Mouse (Mus musculus): Measurements from ENCODE around the gene Ankrd63. TPM values are rescaled to one million over a fixed set of nuclear protein-coding genes. Genes with fewer than 3 reads are reported as not detected.

The Ankrd63 gene
- total RNA-seq, 1 experiment, result not detected

DNA sequence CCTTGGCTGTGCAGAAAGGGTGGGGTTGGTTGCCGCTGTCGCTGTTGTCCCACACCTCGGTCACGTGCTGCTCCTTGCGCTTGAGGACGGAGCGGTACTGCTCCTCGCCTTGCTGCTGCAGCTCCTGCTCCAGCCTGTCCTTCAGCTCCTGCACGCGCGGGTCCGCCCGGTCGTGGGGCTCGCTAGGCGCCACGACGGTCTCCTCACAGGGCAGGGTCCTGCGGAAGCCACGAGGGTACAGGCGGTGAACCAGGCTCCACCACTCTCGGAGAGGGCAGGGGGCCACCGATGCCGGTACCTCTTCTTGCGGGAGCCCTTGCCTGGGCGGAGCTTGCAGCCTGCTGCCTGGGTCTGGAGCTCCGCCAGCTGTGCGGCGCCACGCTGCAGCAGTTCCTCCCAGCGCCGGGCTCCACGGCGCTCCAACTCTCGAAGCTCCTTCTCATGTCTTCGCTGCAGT is 7.3 kb upstream of the Ankrd63 start:
- no peaks in the 10 kb centered on the region for H3K4me1 ChIP-seq (ENCODE audit: control insufficient read depth in 2 of 2, insufficient read depth in 2 of 2, low read length in 2 of 2, poor library complexity in 1 of 2)
- H3K27ac ChIP-seq (ENCODE audit: insufficient read depth, low read depth, low read length, poor library complexity, severe bottlenecking), result no peak overlapping the region
- no peak for TF ChIP-seq MAFK (IDR thresholded peaks at IDR 0.05; ENCODE audit: insufficient read depth, low read depth, low read length)
- TF ChIP-seq ZC3H11A (IDR thresholded peaks at IDR 0.05; ENCODE audit: borderline replicate concordance, low read depth, low read length), result no peak
- no peak for TF ChIP-seq HCFC1 (IDR thresholded peaks at IDR 0.05; ENCODE audit: borderline replicate concordance, insufficient read depth, low read length)
- no peak for TF ChIP-seq CHD2 (IDR thresholded peaks at IDR 0.05; ENCODE audit: low read depth, low read length)
- H3K36me3 ChIP-seq (ENCODE audit: control insufficient read depth, insufficient read depth, low read length, poor library complexity, severe bottlenecking), result no peaks in the 10 kb centered on the region
- no peak for DNase-seq (ENCODE audit: low read depth, low spot score)
- no peaks in the 10 kb centered on the region for H3K9me3 ChIP-seq (ENCODE audit: control insufficient read depth, insufficient read depth, low read depth, low read length)
- in situ Hi-C loops (cut with MboI; ENCODE audit: low sequenced_read_pairs in 2 of 2, unreplicated experiment in 2 of 2), result no loop called here
- H3K4me3 ChIP-seq (ENCODE audit: insufficient read depth in 1 of 2, low read depth in 1 of 2, low read length in 2 of 2, poor library complexity in 1 of 2, severe bottlenecking in 1 of 2), result peak overlapping the region; percentile 1 to 19; a peak in 2 of 4 replicates
- no peak overlapping the region for H3K9ac ChIP-seq (ENCODE audit: insufficient read depth, low read depth, low read length, poor library complexity, severe bottlenecking)

DNA sequence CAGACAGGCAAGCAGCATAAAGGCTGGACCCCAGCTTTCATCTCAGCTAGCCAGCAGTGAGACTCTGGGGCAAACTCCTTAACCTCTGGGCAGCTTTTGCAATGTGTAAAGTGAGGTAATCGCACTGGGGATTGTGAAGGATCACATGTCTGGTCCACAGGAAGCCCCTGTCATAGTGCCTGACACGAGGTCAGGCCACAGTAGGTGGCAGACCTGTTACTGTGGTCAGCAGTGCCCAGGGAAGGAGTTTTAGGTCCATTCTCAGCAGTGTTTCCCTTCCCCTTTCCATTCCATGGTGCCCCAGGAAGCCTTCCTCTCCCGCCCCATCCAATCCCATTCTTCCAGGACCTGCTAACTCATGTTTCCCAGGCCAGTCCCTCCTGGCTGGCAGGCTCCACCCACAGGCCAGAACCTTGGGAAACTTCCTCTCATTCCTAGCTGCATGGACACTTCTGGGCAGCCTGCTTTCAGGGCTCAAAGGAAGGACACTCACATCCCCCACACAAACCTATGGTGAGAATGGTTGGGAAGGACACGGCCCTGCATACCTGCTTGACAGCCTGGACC is 6.0 kb upstream of the Ankrd63 start:
- in situ Hi-C loops (cut with MboI; ENCODE audit: low sequenced_read_pairs in 2 of 2, unreplicated experiment in 2 of 2), result no loop called here
- H3K27ac ChIP-seq (ENCODE audit: insufficient read depth, low read depth, low read length, poor library complexity, severe bottlenecking), result no peak overlapping the region
- no peaks in the 10 kb centered on the region for H3K9me3 ChIP-seq (ENCODE audit: control insufficient read depth, insufficient read depth, low read depth, low read length)
- no peak overlapping the region for H3K9ac ChIP-seq (ENCODE audit: insufficient read depth, low read depth, low read length, poor library complexity, severe bottlenecking)
- TF ChIP-seq ZC3H11A (IDR thresholded peaks at IDR 0.05; ENCODE audit: borderline replicate concordance, low read depth, low read length) (no peak), CHD2 (IDR thresholded peaks at IDR 0.05; ENCODE audit: low read depth, low read length) (no peak), ZNF384 (IDR thresholded peaks at IDR 0.05; ENCODE audit: low read depth, low read length) (no peak), MAFK (IDR thresholded peaks at IDR 0.05; ENCODE audit: insufficient read depth, low read depth, low read length) (no peak), HCFC1 (IDR thresholded peaks at IDR 0.05; ENCODE audit: borderline replicate concordance, insufficient read depth, low read length) (no peak)
- H3K4me1 ChIP-seq (ENCODE audit: control insufficient read depth in 2 of 2, insufficient read depth in 2 of 2, low read length in 2 of 2, poor library complexity in 1 of 2), result no peaks in the 10 kb centered on the region
- DNase-seq (ENCODE audit: low read depth, low spot score), result no peak
- H3K36me3 ChIP-seq (ENCODE audit: control insufficient read depth, insufficient read depth, low read length, poor library complexity, severe bottlenecking), result no peaks in the 10 kb centered on the region
- no peak overlapping the region for H3K4me3 ChIP-seq (ENCODE audit: insufficient read depth in 1 of 2, low read depth in 1 of 2, low read length in 2 of 2, poor library complexity in 1 of 2, severe bottlenecking in 1 of 2)

DNA sequence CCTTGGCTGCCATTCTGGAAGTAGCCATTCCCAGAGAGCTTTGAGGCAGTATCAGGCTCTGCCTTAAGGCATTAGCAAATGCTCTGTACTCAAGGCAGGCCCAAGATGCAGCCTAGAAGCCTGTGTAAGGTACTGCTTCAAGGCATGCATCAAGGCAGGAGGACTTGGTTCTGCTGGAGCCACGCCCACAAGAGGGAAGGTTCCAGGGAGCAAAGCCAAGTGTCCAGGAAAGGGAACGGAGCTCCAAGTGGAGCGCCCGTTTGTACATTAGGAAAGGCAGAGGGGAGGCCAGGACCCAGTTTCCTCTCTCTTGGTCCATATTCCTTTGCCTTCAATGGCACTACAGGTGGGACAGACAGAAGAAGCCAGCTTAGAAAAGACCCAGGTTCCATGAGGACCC is 4.7 kb upstream of the Ankrd63 start:
- DNase-seq (ENCODE audit: low read depth, low spot score), result no peak
- Histone ChIP-seq H3K9me3 (ENCODE audit: control insufficient read depth, insufficient read depth, low read depth, low read length) (no peaks in the 10 kb centered on the region), H3K27ac (ENCODE audit: insufficient read depth, low read depth, low read length, poor library complexity, severe bottlenecking) (no peak overlapping the region), H3K36me3 (ENCODE audit: control insufficient read depth, insufficient read depth, low read length, poor library complexity, severe bottlenecking) (no peaks in the 10 kb centered on the region), H3K4me3 (ENCODE audit: insufficient read depth in 1 of 2, low read depth in 1 of 2, low read length in 2 of 2, poor library complexity in 1 of 2, severe bottlenecking in 1 of 2) (no peak overlapping the region), H3K4me1 (ENCODE audit: control insufficient read depth in 2 of 2, insufficient read depth in 2 of 2, low read length in 2 of 2, poor library complexity in 1 of 2) (peaks cover 0 to 3% of the 10 kb centered on the region in 2 experiments; a peak in 1 of 4 replicates), H3K9ac (ENCODE audit: insufficient read depth, low read depth, low read length, poor library complexity, severe bottlenecking) (no peak overlapping the region)
- in situ Hi-C loops (cut with MboI; ENCODE audit: low sequenced_read_pairs in 2 of 2, unreplicated experiment in 2 of 2), result no loop called here
- no peak for TF ChIP-seq CHD2 (IDR thresholded peaks at IDR 0.05; ENCODE audit: low read depth, low read length)
- TF ChIP-seq MAFK (IDR thresholded peaks at IDR 0.05; ENCODE audit: insufficient read depth, low read depth, low read length), result no peak
- TF ChIP-seq HCFC1 (IDR thresholded peaks at IDR 0.05; ENCODE audit: borderline replicate concordance, insufficient read depth, low read length), result no peak
- no peak for TF ChIP-seq ZNF384 (IDR thresholded peaks at IDR 0.05; ENCODE audit: low read depth, low read length)
- no peak for TF ChIP-seq ZC3H11A (IDR thresholded peaks at IDR 0.05; ENCODE audit: borderline replicate concordance, low read depth, low read length)

DNA sequence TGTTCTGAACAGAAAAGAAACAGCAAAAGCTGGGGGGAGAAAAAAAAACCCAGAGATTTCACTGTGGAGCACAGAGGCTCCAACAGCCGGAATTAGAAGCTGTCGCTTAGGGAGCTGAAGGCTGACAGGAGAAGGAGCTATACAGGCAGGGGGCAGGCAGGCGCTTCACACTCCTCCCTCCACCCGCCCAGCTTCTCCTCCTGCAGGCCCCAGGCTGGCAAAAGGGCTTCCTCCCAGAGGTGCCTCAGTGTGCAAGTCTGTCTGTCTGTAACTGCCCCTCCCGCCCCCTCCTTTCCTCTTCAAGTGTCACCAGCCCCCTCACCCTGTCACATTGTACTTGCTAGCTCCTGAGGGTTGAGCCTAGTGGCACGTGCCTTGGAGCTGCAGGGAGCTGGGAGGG is 2.7 kb upstream of the Ankrd63 start:
- in situ Hi-C loops (cut with MboI; ENCODE audit: low sequenced_read_pairs in 2 of 2, unreplicated experiment in 2 of 2), result no loop called here
- no peak for DNase-seq (ENCODE audit: low read depth, low spot score)
- Histone ChIP-seq H3K36me3 (ENCODE audit: control insufficient read depth, insufficient read depth, low read length, poor library complexity, severe bottlenecking) (no peaks in the 10 kb centered on the region), H3K4me3 (ENCODE audit: insufficient read depth in 1 of 2, low read depth in 1 of 2, low read length in 2 of 2, poor library complexity in 1 of 2, severe bottlenecking in 1 of 2) (no peak overlapping the region), H3K27ac (ENCODE audit: insufficient read depth, low read depth, low read length, poor library complexity, severe bottlenecking) (no peak overlapping the region), H3K9me3 (ENCODE audit: control insufficient read depth, insufficient read depth, low read depth, low read length) (no peaks in the 10 kb centered on the region), H3K9ac (ENCODE audit: insufficient read depth, low read depth, low read length, poor library complexity, severe bottlenecking) (no peak overlapping the region), H3K4me1 (ENCODE audit: control insufficient read depth in 2 of 2, insufficient read depth in 2 of 2, low read length in 2 of 2, poor library complexity in 1 of 2) (peaks cover 0 to 7% of the 10 kb centered on the region in 2 experiments; a peak in 1 of 4 replicates)
- TF ChIP-seq ZC3H11A (IDR thresholded peaks at IDR 0.05; ENCODE audit: borderline replicate concordance, low read depth, low read length) (no peak), CHD2 (IDR thresholded peaks at IDR 0.05; ENCODE audit: low read depth, low read length) (no peak), ZNF384 (IDR thresholded peaks at IDR 0.05; ENCODE audit: low read depth, low read length) (no peak), MAFK (IDR thresholded peaks at IDR 0.05; ENCODE audit: insufficient read depth, low read depth, low read length) (no peak), HCFC1 (IDR thresholded peaks at IDR 0.05; ENCODE audit: borderline replicate concordance, insufficient read depth, low read length) (no peak)
